Mouse (Mus musculus): Measurements from ENCODE around the gene Olfr835. TPM values are rescaled to one million over a fixed set of nuclear protein-coding genes. Genes with fewer than 3 reads are reported as not detected.

The Olfr835 gene
- not detected in 2 replicates for polyA plus RNA-seq (2012; rRNA removed)

GRCm38 (mm10) chr9:19032435-19032834, at the start of gene Olfr835:
Gene Olfr835, plus strand, starts transcription at chr9:19032735.

GRCm38 (mm10) chr9:18987690-18988089, 44.8 kb upstream of the Olfr835 start, which contains the start of gene Olfr834:
Gene Olfr834, plus strand, starts transcription at chr9:18987990.

Other genes with a start within 250 kb of the Olfr835 start
- gene Olfr828, start 213.2 kb upstream of the Olfr835 start, polyA plus RNA-seq (2012; rRNA removed), result not detected in 2 replicates
- gene Olfr829, start 177.8 kb upstream of the Olfr835 start, polyA plus RNA-seq (2012; rRNA removed), result 0.01 TPM in 1 of 2 replicates, not detected in the other
- not detected in 2 replicates for gene Olfr830, start 158.0 kb upstream of the Olfr835 start, polyA plus RNA-seq (2012; rRNA removed)
- not detected in 2 replicates for gene Olfr832, start 95.6 kb upstream of the Olfr835 start, polyA plus RNA-seq (2012; rRNA removed)
- gene Olfr834, start 44.7 kb upstream of the Olfr835 start, polyA plus RNA-seq (2012; rRNA removed), result not detected in 2 replicates
- not detected in 2 replicates for gene Olfr836, start 87.6 kb downstream of the Olfr835 start, polyA plus RNA-seq (2012; rRNA removed)
- not detected in 2 replicates for gene Olfr837, start 103.6 kb downstream of the Olfr835 start, polyA plus RNA-seq (2012; rRNA removed)
- not detected in 2 replicates for gene Olfr839-ps1, start 144.6 kb downstream of the Olfr835 start, polyA plus RNA-seq (2012; rRNA removed)
- not detected in 2 replicates for gene Olfr843, start 219.3 kb downstream of the Olfr835 start, polyA plus RNA-seq (2012; rRNA removed)